Mouse (Mus musculus): ENCODE measurements around the gene Pfkfb3. TPM values are rescaled to one million over a fixed set of nuclear protein-coding genes. Genes with fewer than 3 reads are reported as not detected.

The Pfkfb3 gene
- polyA plus RNA-seq, 1 experiment from 2014 or later = 12.6 TPM

GRCm38 (mm10) chr2:11534826-11535225, 19.1 kb downstream of the Pfkfb3 start:
- Histone ChIP-seq H3K9me3 (replicated peaks) (no peaks in the 10 kb centered on the region), H3K4me3 (peak overlapping the region; percentile 55), H3K9ac (0 out of 2 replicates have a peak overlapping the region, but pooled peaks have one; percentile 37), H3K36me3 (no peaks in the 10 kb centered on the region), H3K4me1 (replicated peaks) (peaks cover 9% of the 10 kb centered on the region), H3K27ac (ENCODE audit: poor library complexity, severe bottlenecking) (no peak overlapping the region), H3K4me2 (peak overlapping the region; percentile 89), H3K27me3 (replicated peaks) (no peaks in the 10 kb centered on the region)
- no peak for ATAC-seq (ENCODE audit: insufficient number of reproducible peaks, low FRiP score)
- WGBS = 18% methylated on average over 10 of the region's 10 CpGs

- H3K9me3 ChIP-seq (replicated peaks) = no peaks in the 10 kb centered on the region
- no peaks in the 10 kb centered on the region for H3K27me3 ChIP-seq (replicated peaks)
- no peak for ATAC-seq (ENCODE audit: insufficient number of reproducible peaks, low FRiP score)
- no peak overlapping the region for H3K9ac ChIP-seq
- H3K36me3 ChIP-seq = no peaks in the 10 kb centered on the region
- H3K4me2 ChIP-seq = no peak overlapping the region
- no peak overlapping the region for H3K4me3 ChIP-seq
- no peak overlapping the region for H3K27ac ChIP-seq (ENCODE audit: poor library complexity, severe bottlenecking)
- H3K4me1 ChIP-seq (replicated peaks) = peaks cover 12% of the 10 kb centered on the region
- WGBS = 51% methylated on average over 6 of the region's 6 CpGs
These were observed 23.8 kb downstream of the Pfkfb3 start for GRCm38 (mm10) chr2:11530101-11530500.

GRCm38 (mm10) chr2:11526063-11526462, 27.8 kb downstream of the Pfkfb3 start:
- Histone ChIP-seq H3K4me2 (no peak overlapping the region), H3K9me3 (replicated peaks) (no peaks in the 10 kb centered on the region)
- WGBS = 78% methylated on average over 5 of the region's 5 CpGs

GRCm38 (mm10) chr2:11524736-11525135, 29.1 kb downstream of the Pfkfb3 start:
- H3K4me2 ChIP-seq = no peak overlapping the region
- H3K4me3 ChIP-seq = no peak overlapping the region
- no peaks in the 10 kb centered on the region for H3K27me3 ChIP-seq (replicated peaks)
- no peak overlapping the region for H3K27ac ChIP-seq (ENCODE audit: poor library complexity, severe bottlenecking)
- 0 out of 2 replicates have a peak, but pooled peaks cover 9% of the 10 kb centered on the region for H3K4me1 ChIP-seq (replicated peaks)
- H3K36me3 ChIP-seq = no peaks in the 10 kb centered on the region
- no peak for ATAC-seq (ENCODE audit: insufficient number of reproducible peaks, low FRiP score)
- WGBS = 67% methylated on average over 6 of the region's 6 CpGs
- H3K9me3 ChIP-seq (replicated peaks) = no peaks in the 10 kb centered on the region
- no peak overlapping the region for H3K9ac ChIP-seq

More at GRCm38 (mm10) chr2:11526063-11526462, 27.8 kb downstream of the Pfkfb3 start:
- Histone ChIP-seq H3K4me1 (replicated peaks) (peaks cover 14% of the 10 kb centered on the region; the same call in 1 of the 2 replicates), H3K4me3 (no peak overlapping the region), H3K36me3 (no peaks in the 10 kb centered on the region), H3K9ac (no peak overlapping the region), H3K27me3 (replicated peaks) (no peaks in the 10 kb centered on the region), H3K27ac (ENCODE audit: poor library complexity, severe bottlenecking) (no peak overlapping the region)
- ATAC-seq (ENCODE audit: insufficient number of reproducible peaks, low FRiP score) = no peak

DNA sequence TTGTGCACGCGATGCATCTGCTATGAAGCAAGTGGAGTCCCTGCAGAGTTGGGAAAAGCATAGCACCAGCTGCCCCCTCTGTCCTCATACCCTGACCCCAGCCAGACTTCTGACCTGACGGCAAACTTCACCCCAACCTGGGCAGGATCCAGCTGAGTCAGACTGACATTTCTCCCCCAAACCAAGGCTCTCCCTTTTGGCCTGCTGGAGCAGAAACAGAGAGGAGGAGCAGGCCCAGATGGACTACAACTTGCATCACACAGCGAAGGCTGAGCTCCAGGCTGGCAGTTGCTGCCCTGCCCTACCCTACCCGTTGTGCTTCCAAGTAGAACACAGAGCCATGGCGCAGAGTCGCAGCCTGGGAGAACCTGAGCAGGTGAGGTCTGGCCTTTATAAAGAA, 32.1 kb downstream of the Pfkfb3 start:
- Histone ChIP-seq H3K4me1 (replicated peaks) (0 out of 2 replicates have a peak, but pooled peaks cover 7% of the 10 kb centered on the region), H3K4me3 (no peak overlapping the region), H3K9ac (no peak overlapping the region), H3K27me3 (replicated peaks) (no peaks in the 10 kb centered on the region), H3K36me3 (no peaks in the 10 kb centered on the region), H3K4me2 (no peak overlapping the region), H3K9me3 (replicated peaks) (no peaks in the 10 kb centered on the region), H3K27ac (ENCODE audit: poor library complexity, severe bottlenecking) (no peak overlapping the region)
- 87% methylated on average over 7 of the region's 7 CpGs for WGBS
- no peak for ATAC-seq (ENCODE audit: insufficient number of reproducible peaks, low FRiP score)

DNA sequence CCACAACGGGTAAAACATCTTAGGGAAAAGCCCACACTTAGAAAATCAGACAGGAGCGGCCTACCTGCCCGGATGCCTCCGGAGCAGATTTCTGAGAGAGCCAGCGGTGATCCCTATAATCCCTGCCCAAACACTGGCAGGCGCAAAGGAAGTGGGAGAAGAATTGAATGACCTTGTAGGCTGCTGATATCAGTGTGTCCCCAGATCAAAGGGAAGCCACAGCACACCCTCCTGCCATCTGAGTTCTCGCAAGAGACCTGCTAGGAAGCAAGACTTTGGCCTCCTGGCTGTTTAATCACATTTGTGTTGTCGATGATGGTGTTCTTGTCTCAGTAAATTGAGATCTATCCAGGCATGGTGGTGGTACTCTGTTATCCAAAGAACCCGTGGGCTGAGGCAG, 33.1 kb downstream of the Pfkfb3 start:
- Histone ChIP-seq H3K4me2 (no peak overlapping the region), H3K4me3 (no peak overlapping the region), H3K4me1 (replicated peaks) (0 out of 2 replicates have a peak, but pooled peaks cover 7% of the 10 kb centered on the region), H3K27ac (ENCODE audit: poor library complexity, severe bottlenecking) (no peak overlapping the region), H3K27me3 (replicated peaks) (no peaks in the 10 kb centered on the region), H3K9me3 (replicated peaks) (no peaks in the 10 kb centered on the region), H3K9ac (no peak overlapping the region), H3K36me3 (no peaks in the 10 kb centered on the region)
- ATAC-seq (ENCODE audit: insufficient number of reproducible peaks, low FRiP score) = no peak
- 61% methylated on average over 9 of the region's 9 CpGs for WGBS

DNA sequence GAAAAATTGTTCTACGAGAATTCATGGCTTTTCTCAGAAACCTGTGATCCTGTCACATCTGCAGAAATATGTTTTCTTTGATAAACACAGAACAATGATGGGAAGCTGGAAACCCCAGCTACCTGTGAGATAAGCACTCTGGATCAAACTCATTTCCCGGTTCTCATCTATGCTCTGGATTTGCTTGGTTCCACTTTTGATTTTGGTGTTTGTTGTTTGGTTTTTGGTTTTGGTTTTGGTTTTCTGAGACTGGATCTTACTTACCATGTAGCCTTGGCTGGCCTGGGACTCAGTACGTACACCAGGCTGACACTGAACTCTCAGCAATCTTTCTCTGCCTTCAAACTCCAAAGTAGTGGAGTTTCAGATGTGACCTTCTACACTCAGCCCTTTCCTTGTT, 38.0 kb downstream of the Pfkfb3 start:
- Histone ChIP-seq H3K9me3 (replicated peaks) (no peaks in the 10 kb centered on the region), H3K4me2 (no peak overlapping the region), H3K36me3 (no peaks in the 10 kb centered on the region), H3K27ac (ENCODE audit: poor library complexity, severe bottlenecking) (no peak overlapping the region), H3K4me3 (no peak overlapping the region), H3K4me1 (replicated peaks) (peaks cover 15% of the 10 kb centered on the region), H3K9ac (no peak overlapping the region), H3K27me3 (replicated peaks) (no peaks in the 10 kb centered on the region)
- ATAC-seq (ENCODE audit: insufficient number of reproducible peaks, low FRiP score) = no peak
- 69% methylated on average over 3 of the region's 3 CpGs for WGBS

DNA sequence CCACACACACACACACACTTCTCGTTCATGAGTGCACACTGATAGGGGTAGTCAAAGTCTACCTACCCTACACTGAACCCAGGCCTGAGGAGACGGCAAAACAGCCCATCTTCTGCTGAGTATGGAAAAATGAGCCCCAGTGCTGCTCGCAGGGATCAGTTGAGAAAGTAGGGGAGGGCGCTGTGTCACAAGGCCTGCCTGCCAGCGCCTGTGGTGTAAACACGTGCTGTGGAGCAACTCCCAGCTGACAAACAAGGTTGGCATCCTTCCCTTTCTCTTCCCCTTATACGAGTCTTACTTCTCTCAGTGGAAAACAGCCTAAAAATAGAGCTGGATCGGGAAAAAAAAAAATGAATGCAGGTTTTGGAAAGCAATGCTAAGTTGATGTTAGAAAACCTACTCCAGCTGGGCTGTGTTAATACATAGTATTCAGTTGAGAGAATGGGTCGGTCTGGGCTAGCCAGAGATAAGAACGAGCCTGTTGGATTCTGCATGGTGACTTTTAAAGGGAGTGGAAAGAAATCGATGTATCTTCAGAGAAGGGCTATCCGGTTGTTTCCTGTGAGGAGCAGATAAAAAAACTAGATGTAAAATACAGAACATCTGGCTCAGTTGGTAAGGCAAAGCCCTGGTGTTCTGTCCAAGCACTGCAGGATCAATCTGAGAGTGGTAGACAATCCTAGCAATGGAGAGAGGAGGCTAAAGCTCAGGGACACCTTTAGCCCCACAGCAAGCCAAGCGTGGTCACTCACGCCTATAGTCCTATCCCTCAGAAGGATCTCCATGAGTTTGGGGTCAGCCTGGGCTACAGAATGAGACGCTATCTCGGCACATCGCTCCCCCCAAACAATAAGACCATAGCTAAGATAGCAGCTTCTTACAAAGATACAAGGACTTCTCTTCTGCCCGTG, 40.6 kb downstream of the Pfkfb3 start:
- Histone ChIP-seq H3K27ac (ENCODE audit: poor library complexity, severe bottlenecking) (0 out of 2 replicates have a peak overlapping the region, but pooled peaks have one; percentile 19), H3K9ac (no peak overlapping the region), H3K4me2 (no peak overlapping the region), H3K27me3 (replicated peaks) (no peaks in the 10 kb centered on the region), H3K9me3 (replicated peaks) (no peaks in the 10 kb centered on the region), H3K36me3 (no peaks in the 10 kb centered on the region), H3K4me3 (no peak overlapping the region), H3K4me1 (replicated peaks) (peaks cover 15% of the 10 kb centered on the region)
- ATAC-seq (ENCODE audit: insufficient number of reproducible peaks, low FRiP score) = peak; percentile 57
- 45% methylated on average over 18 of the region's 18 CpGs for WGBS

DNA sequence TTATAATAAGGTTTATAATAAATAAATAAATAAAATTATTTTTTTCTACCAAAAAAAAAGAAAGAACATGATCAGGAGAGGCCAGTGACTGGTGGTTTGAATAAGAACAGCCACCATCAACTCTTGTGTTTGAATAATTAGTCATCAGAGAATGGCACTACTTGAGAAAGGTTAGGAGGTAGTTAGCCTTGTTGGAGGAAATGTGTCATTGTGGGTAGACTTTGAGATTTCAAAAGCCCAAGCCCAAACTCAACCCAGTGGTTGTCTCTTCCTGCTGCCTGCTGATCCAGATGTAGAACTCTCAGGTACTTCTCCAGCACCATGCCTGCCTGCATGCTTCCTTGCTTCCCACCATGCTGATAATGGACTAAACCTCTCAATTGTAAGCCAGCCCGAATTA, 41.8 kb downstream of the Pfkfb3 start:
- Histone ChIP-seq H3K36me3 (no peaks in the 10 kb centered on the region), H3K27me3 (replicated peaks) (no peaks in the 10 kb centered on the region), H3K4me2 (no peak overlapping the region), H3K9ac (no peak overlapping the region), H3K9me3 (replicated peaks) (no peaks in the 10 kb centered on the region), H3K4me3 (no peak overlapping the region), H3K27ac (ENCODE audit: poor library complexity, severe bottlenecking) (no peak overlapping the region), H3K4me1 (replicated peaks) (peaks cover 15% of the 10 kb centered on the region)
- WGBS = 79% methylated on average over 1 of the region's 1 CpGs
- ATAC-seq (ENCODE audit: insufficient number of reproducible peaks, low FRiP score) = no peak

DNA sequence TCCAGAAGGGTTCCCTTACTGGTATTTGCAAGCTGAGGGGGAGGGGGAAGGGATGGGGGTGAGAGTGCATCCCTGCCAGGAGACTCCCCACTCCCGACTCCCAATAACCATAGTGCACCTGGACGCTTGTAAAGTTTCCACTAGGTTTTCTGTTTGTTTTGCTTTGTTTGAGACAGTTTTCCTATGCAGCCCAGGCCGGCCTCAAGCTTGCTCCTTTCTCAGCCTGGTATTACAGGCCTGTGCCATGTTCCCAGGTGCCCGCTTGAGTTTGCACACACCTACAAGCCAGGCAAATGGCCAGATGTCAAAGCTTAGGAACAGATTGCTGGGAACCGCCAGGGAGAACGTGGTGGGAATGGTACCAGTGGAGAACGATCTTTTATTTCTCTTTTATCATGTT, 50.1 kb downstream of the Pfkfb3 start:
- no peak for ATAC-seq (ENCODE audit: insufficient number of reproducible peaks, low FRiP score)
- H3K9ac ChIP-seq = peak overlapping the region; percentile 74
- 22% methylated on average over 7 of the region's 7 CpGs for WGBS

GRCm38 (mm10) chr2:11502901-11503431, 50.9 kb downstream of the Pfkfb3 start:
- peak overlapping the region; percentile 74 for H3K9ac ChIP-seq
- H3K4me2 ChIP-seq = peak overlapping the region; percentile 91
- ATAC-seq (ENCODE audit: insufficient number of reproducible peaks, low FRiP score) = peak; percentile 69

More for the DNA sequence above, 50.1 kb downstream of the Pfkfb3 start:
- Histone ChIP-seq H3K4me3 (peak overlapping the region; percentile 61), H3K4me2 (peak overlapping the region; percentile 91), H3K36me3 (no peaks in the 10 kb centered on the region), H3K9me3 (replicated peaks) (no peaks in the 10 kb centered on the region), H3K27ac (ENCODE audit: poor library complexity, severe bottlenecking) (peak overlapping the region; percentile 91), H3K4me1 (replicated peaks) (peaks cover 33% of the 10 kb centered on the region), H3K27me3 (replicated peaks) (no peaks in the 10 kb centered on the region)

More at GRCm38 (mm10) chr2:11502901-11503431, 50.9 kb downstream of the Pfkfb3 start:
- Histone ChIP-seq H3K9me3 (replicated peaks) (no peaks in the 10 kb centered on the region), H3K27me3 (replicated peaks) (no peaks in the 10 kb centered on the region), H3K27ac (ENCODE audit: poor library complexity, severe bottlenecking) (peak overlapping the region; percentile 91), H3K4me1 (replicated peaks) (peaks cover 36% of the 10 kb centered on the region), H3K36me3 (peaks cover 3% of the 10 kb centered on the region), H3K4me3 (peak overlapping the region; percentile 61)
- under 1% methylated on average over 39 of the region's 39 CpGs for WGBS
